Mouse (Mus musculus) inflammation-experienced regulatory T-cells, adult 16 weeks (primary cell): ENCODE results near the gene Smtn. TPM values are rescaled to one million over a fixed set of nuclear protein-coding genes. Genes with fewer than 3 reads are reported as not detected.

ENCODE experiments used
- polyA plus RNA-seq: library from polyadenylated mRNA; unstranded; fragments of 100-300 nt; shearing (Covaris generic); gene quantifications from one replicate; pipeline ENCODE4 v1.2.1, GENCODE M21; 2017

Smtn gene
- polyA plus RNA-seq: 2.7 TPM

GRCm38 (mm10) chr11:3540451-3541085 lies at the start of gene Smtn:
TSS of gene Smtn (minus strand) at chr11:3540612.

GRCm38 (mm10) chr11:3514529-3515054 lies 25.8 kb downstream of the Smtn start, which contains the start of gene Selenom:
TSS of gene Selenom (plus strand) at chr11:3514684.

GRCm38 (mm10) chr11:3487952-3488570 lies 52.4 kb downstream of the Smtn start, which contains the start of gene Pla2g3:
TSS of gene Pla2g3 (plus strand) at chr11:3488284.

Other genes with a start within 250 kb of the Smtn start
- gene Pik3ip1, start 210.2 kb downstream of the Smtn start, polyA plus RNA-seq: 121 TPM
- gene Limk2, start 131.4 kb downstream of the Smtn start, polyA plus RNA-seq: 116 TPM
- 34.0 TPM for gene Rnf185, start 88.2 kb downstream of the Smtn start, polyA plus RNA-seq
- 0.26 TPM for gene Pla2g3, start 52.3 kb downstream of the Smtn start, polyA plus RNA-seq
- not detected for gene Inpp5j, start 35.8 kb downstream of the Smtn start, polyA plus RNA-seq
- 6.0 TPM for gene Selenom, start 25.9 kb downstream of the Smtn start, polyA plus RNA-seq
- gene Morc2a, start 108.6 kb upstream of the Smtn start, polyA plus RNA-seq: 11.8 TPM